Mouse (Mus musculus) MEL (cell line): ENCODE measurements around the gene Ogdhl. TPM values are rescaled to one million over a fixed set of nuclear protein-coding genes. Genes with fewer than 3 reads are reported as not detected.
"Not testable (repeated sequence)": the region's sequence is repeated elsewhere in the genome, so short reads cannot be mapped to it uniquely, and the experiment has no call there.

Experiments
- DNase-seq: peaks from one replicate; pipeline ENCODE4 v3.0.0; 2011; ENCODE audit warnings: low read depth, low spot score
- H3K27ac ChIP-seq: 2 replicates; pipeline ENCODE4 v1.5.1; 2012; ENCODE audit warnings: low read depth, mild to moderate bottlenecking, control low read depth, low read length, moderate library complexity; ENCODE audit not compliant: control insufficient read depth
- H3K27me3 ChIP-seq, 2 experiments: fragments of 150-350 bp in 1 of 2; sonication (generic) in 1 of 2; 2 replicates each; pipeline ENCODE4 v1.6.1; 2012; ENCODE audit warnings: low read length in 2 of 2, mild to moderate bottlenecking in 2 of 2, improper control_type of control experiment in 1 of 2, moderate library complexity in 1 of 2; ENCODE audit not compliant: insufficient read depth in 2 of 2, control insufficient read depth in 1 of 2
- H3K36me3 ChIP-seq, 2 experiments: 2 replicates each; pipeline ENCODE4 v1.6.1; 2012 to 2014; ENCODE audit warnings: low read length in 2 of 2, improper control_type of control experiment in 1 of 2, inconsistent platforms in 1 of 2, mild to moderate bottlenecking in 1 of 2; ENCODE audit not compliant: insufficient read depth in 2 of 2, control insufficient read depth in 1 of 2
- H3K4me1 ChIP-seq, 2 experiments: fragments of 150-350 bp in 1 of 2; sonication (generic) in 1 of 2; 2 replicates each; pipeline ENCODE4 v1.6.1; 2012; ENCODE audit warnings: low read length in 2 of 2, improper control_type of control experiment in 1 of 2, mild to moderate bottlenecking in 1 of 2; ENCODE audit not compliant: insufficient read depth in 2 of 2, control insufficient read depth in 1 of 2
- H3K4me3 ChIP-seq, 2 experiments: fragments of 150-350 bp in 1 of 2; sonication (generic) in 1 of 2; 2 replicates each; pipeline ENCODE4 v1.5.1; 2012; ENCODE audit warnings: low read depth in 2 of 2, low read length in 2 of 2, mild to moderate bottlenecking in 2 of 2, moderate library complexity in 2 of 2, control low read depth in 1 of 2, improper control_type of control experiment in 1 of 2; ENCODE audit not compliant: control insufficient read depth in 1 of 2, insufficient read depth in 1 of 2
- H3K79me2 ChIP-seq: 2 replicates; pipeline ENCODE4 v1.6.1; 2012; ENCODE audit warnings: mild to moderate bottlenecking, low read length, moderate library complexity; ENCODE audit not compliant: control insufficient read depth, poor library complexity, insufficient read depth
- H3K9ac ChIP-seq: 2 replicates; pipeline ENCODE4 v1.6.1; 2012; ENCODE audit warnings: low read depth, mild to moderate bottlenecking, control low read depth, low read length, moderate library complexity; ENCODE audit not compliant: control insufficient read depth, poor library complexity, severe bottlenecking
- H3K9me3 ChIP-seq: fragments of 150-350 bp; sonication (generic); replicated peaks from 2 replicates; pipeline ENCODE4 v1.6.1; 2012; ENCODE audit warnings: mild to moderate bottlenecking, low read length, improper control_type of control experiment, moderate library complexity; ENCODE audit not compliant: insufficient read depth
- BHLHE40 ChIP-seq: IDR thresholded peaks from 2 replicates; pipeline ENCODE4 v1.6.1; 2012; ENCODE audit warnings: low read depth, mild to moderate bottlenecking, inconsistent platforms, low read length, improper control_type of control experiment, borderline replicate concordance
- CHD2 ChIP-seq: IDR thresholded peaks from 2 replicates; pipeline ENCODE4 v1.6.1; 2011; ENCODE audit warnings: low read length, improper control_type of control experiment
- E2F4 ChIP-seq: IDR thresholded peaks from 2 replicates; pipeline ENCODE4 v1.6.1; 2011; ENCODE audit warnings: low read depth, low read length, improper control_type of control experiment, borderline replicate concordance
- ETS1 ChIP-seq: IDR thresholded peaks from 2 replicates; pipeline ENCODE4 v1.6.1; 2012; ENCODE audit warnings: low read depth, mild to moderate bottlenecking, inconsistent platforms, low read length, improper control_type of control experiment, moderate library complexity
- HCFC1 ChIP-seq: IDR thresholded peaks from 2 replicates; pipeline ENCODE4 v1.6.1; 2012; ENCODE audit warnings: low read depth, mild to moderate bottlenecking, inconsistent platforms, low read length, improper control_type of control experiment, moderate library complexity
- MEF2A ChIP-seq: IDR thresholded peaks from 2 replicates; pipeline ENCODE4 v1.6.1; 2014; ENCODE audit warnings: low read depth, mild to moderate bottlenecking, inconsistent platforms, low read length, improper control_type of control experiment; ENCODE audit not compliant: poor library complexity, insufficient replicate concordance, severe bottlenecking; ENCODE audit errors: extremely low read depth
- MXI1 ChIP-seq: IDR thresholded peaks from 2 replicates; pipeline ENCODE4 v1.6.1; 2011; ENCODE audit warnings: mild to moderate bottlenecking, low read depth, low read length, improper control_type of control experiment
- MYB ChIP-seq: IDR thresholded peaks from 2 replicates; pipeline ENCODE4 v1.6.1; 2011; ENCODE audit warnings: mild to moderate bottlenecking, low read depth, low read length, improper control_type of control experiment
- NELFE ChIP-seq: IDR thresholded peaks from 2 replicates; pipeline ENCODE4 v1.6.1; 2011; ENCODE audit warnings: low read depth, low read length, improper control_type of control experiment
- NRF1 ChIP-seq: IDR thresholded peaks from 2 replicates; pipeline ENCODE4 v1.6.1; 2014; ENCODE audit warnings: low read depth, mild to moderate bottlenecking, inconsistent platforms, low read length, improper control_type of control experiment, moderate library complexity; ENCODE audit not compliant: poor library complexity, insufficient read depth, severe bottlenecking
- POLR2A ChIP-seq, 2 experiments: IDR thresholded peaks; 2 replicates each; pipeline ENCODE4 v1.6.1; 2011 to 2012; ENCODE audit warnings: low read length in 2 of 2, mild to moderate bottlenecking in 2 of 2, control low read depth in 1 of 2, improper control_type of control experiment in 1 of 2, low read depth in 1 of 2, moderate library complexity in 1 of 2; ENCODE audit not compliant: control insufficient read depth in 1 of 2, insufficient read depth in 1 of 2, poor library complexity in 1 of 2
- POLR2AphosphoS5 ChIP-seq: IDR thresholded peaks from 2 replicates; pipeline ENCODE4 v1.6.1; 2012; ENCODE audit warnings: low read depth, borderline replicate concordance, mild to moderate bottlenecking, inconsistent platforms, low read length, moderate library complexity, mixed read lengths
- RAD21 ChIP-seq: IDR thresholded peaks from 2 replicates; pipeline ENCODE4 v1.6.1; 2011; ENCODE audit warnings: mild to moderate bottlenecking, low read depth, low read length, improper control_type of control experiment
- RCOR1 ChIP-seq: IDR thresholded peaks from 2 replicates; pipeline ENCODE4 v1.6.1; 2012; ENCODE audit warnings: low read depth, mild to moderate bottlenecking, inconsistent platforms, low read length, improper control_type of control experiment
- SMC3 ChIP-seq: IDR thresholded peaks from 2 replicates; pipeline ENCODE4 v1.6.1; 2011; ENCODE audit warnings: low read depth, low read length, improper control_type of control experiment
- TAL1 ChIP-seq: IDR thresholded peaks from 2 replicates; pipeline ENCODE4 v1.6.1; 2012; ENCODE audit warnings: mild to moderate bottlenecking, inconsistent platforms, low read length, moderate library complexity, mixed read lengths
- TCF12 ChIP-seq: IDR thresholded peaks from 2 replicates; pipeline ENCODE4 v1.6.1; 2014; ENCODE audit warnings: low read depth, mild to moderate bottlenecking, inconsistent platforms, low read length, improper control_type of control experiment, moderate library complexity
- ZC3H11A ChIP-seq: IDR thresholded peaks from 2 replicates; pipeline ENCODE4 v1.6.1; 2012; ENCODE audit warnings: low read depth, mild to moderate bottlenecking, inconsistent platforms, low read length, improper control_type of control experiment
- ZNF384 ChIP-seq: IDR thresholded peaks from 2 replicates; pipeline ENCODE4 v1.6.1; 2012; ENCODE audit warnings: low read depth, mild to moderate bottlenecking, inconsistent platforms, low read length, improper control_type of control experiment
- polyA plus RNA-seq, 2 experiments: library from polyadenylated mRNA; stranded (reverse) in 1 of 2; unstranded in 1 of 2; fragments of >175 nt in 1 of 2; fragments of >200 nt in 1 of 2; gene quantifications; 2 replicates each; pipeline versions ENCODE4 v1.2.1 to v1.2.4; 2012; ENCODE audit warnings: low replicate concordance in 2 of 2, low read depth in 1 of 2; ENCODE audit not compliant: insufficient read length in 2 of 2, insufficient read depth in 1 of 2, missing spikeins in 1 of 2
- total RNA-seq: library from RNA; depleted of rRNA; stranded (reverse); fragments of 300-350 nt; gene quantifications from 2 replicates; pipeline ENCODE4 v1.2.3, GENCODE M21; 2012

Ogdhl gene
- total and polyA plus RNA-seq, 3 experiments = 9.4 to 12.6 TPM; not detected in 1

DNA sequence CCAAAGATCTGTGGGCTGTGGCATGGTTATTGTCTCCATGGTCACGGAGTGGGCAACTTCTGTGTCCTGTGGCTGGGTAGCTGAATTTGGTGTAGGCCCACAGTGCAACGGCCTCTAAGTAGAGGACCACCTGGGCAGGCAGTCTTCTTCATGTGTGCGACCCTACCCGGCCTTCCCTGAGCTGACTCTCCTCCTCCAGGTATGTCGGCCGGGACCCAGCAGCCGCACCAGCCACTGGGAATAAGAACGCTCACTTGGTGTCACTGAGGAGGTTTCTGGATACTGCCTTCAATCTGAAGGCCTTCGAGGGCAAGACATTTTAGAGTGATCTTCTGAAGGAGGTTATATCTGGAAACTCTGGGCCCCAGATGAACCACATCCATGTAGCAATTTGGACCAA lies 25.5 kb downstream of the Ogdhl start:
- no peak for DNase-seq
- no peaks in the 10 kb centered on the region for H3K27me3 ChIP-seq
- TF ChIP-seq RAD21 = no peak
- no peak for TF ChIP-seq SMC3
- no peak for TF ChIP-seq BHLHE40
- no peak for TF ChIP-seq ZC3H11A
- TF ChIP-seq RCOR1 = no peak
- TF ChIP-seq TCF12 = no peak
- TF ChIP-seq CHD2 = no peak
- no peak for TF ChIP-seq MYB
- TF ChIP-seq TAL1 = no peak
- TF ChIP-seq MEF2A = no peak
- TF ChIP-seq E2F4 = no peak
- no peak for TF ChIP-seq MXI1
- TF ChIP-seq HCFC1 = no peak
- no peak for TF ChIP-seq NELFE
- TF ChIP-seq NRF1 = no peak
- TF ChIP-seq ZNF384 = no peak
- TF ChIP-seq POLR2AphosphoS5 = no peak
- no peak for TF ChIP-seq ETS1
- no peak for TF ChIP-seq POLR2A (IDR thresholded peaks at IDR 0.05; ENCODE audit: control insufficient read depth in 1 of 2, insufficient read depth in 1 of 2, low read depth in 1 of 2, low read length in 2 of 2, poor library complexity in 1 of 2)
- H3K79me2 ChIP-seq = no peaks in the 10 kb centered on the region
- no peak overlapping the region for H3K27ac ChIP-seq
- H3K9ac ChIP-seq = no peak overlapping the region
- no peak overlapping the region for H3K4me3 ChIP-seq
- no peaks in the 10 kb centered on the region for H3K4me1 ChIP-seq
- no peaks in the 10 kb centered on the region for H3K36me3 ChIP-seq
- no peaks in the 10 kb centered on the region for H3K9me3 ChIP-seq

DNA sequence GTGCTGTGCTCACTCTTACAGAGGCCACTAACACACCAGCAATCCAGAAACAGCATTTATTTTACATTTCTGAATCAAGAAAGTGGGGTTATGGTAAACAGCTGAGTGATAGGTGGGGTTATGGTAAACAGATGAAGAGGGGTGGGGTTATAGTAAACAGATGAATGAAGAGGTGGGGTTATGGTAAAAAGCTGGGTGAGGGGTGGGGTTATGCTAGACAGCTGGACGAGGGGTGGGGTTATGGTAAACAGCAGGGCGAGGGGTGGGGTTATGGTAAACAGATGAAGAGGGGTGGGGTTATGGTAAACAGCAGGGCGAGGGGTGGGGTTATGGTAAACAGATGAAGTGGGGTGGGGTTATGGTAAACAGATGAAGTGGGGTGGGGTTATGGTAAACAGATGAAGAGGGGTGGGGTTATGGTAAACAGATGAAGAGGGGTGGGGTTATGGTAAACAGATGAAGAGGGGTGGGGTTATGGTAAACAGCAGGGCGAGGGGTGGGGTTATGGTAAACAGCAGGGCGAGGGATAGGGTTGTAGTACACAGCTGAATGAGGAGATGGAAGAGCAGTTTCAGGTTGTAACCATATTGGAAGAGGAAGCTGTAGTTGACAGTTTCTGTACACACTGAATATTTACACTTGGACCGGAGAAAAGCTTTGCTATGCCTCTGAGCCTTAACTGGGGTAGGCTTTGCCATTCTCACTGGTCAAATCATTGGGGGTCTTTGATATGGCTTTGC lies 29.5 kb downstream of the Ogdhl start:
- H3K4me1 ChIP-seq, H3K36me3 ChIP-seq, H3K27me3 ChIP-seq, H3K9ac ChIP-seq, H3K9me3 ChIP-seq, H3K4me3 ChIP-seq, H3K27ac ChIP-seq, H3K79me2 ChIP-seq: not testable (repeated sequence)
- peak; percentile 53 for DNase-seq
